Mouse (Mus musculus) heart, adult 2 months (tissue): ENCODE measurements around the gene Crtc3.

Source experiments
- CTCF ChIP-seq: fragments of 200-600 bp; IDR thresholded peaks from 2 replicates; pipeline ENCODE4 v1.8.1; 2022; ENCODE audit warnings: antibody characterized with exemption, mild to moderate bottlenecking, moderate library complexity
- POLR2A ChIP-seq: fragments of 200-500 bp; IDR thresholded peaks from 2 replicates; pipeline ENCODE4 v1.6.1; 2011; ENCODE audit warnings: mild to moderate bottlenecking, low read depth, low read length, control low read depth; ENCODE audit not compliant: insufficient read depth

GRCm38 (mm10) chr7:80576626-80577025 is 112.1 kb downstream of the Crtc3 start:
- TF ChIP-seq CTCF: no peak
- no peak for TF ChIP-seq POLR2A
